Mouse (Mus musculus) heart, adult 2 months (tissue): Measurements from ENCODE around the gene 4930407I10Rik.

Experiments used
- CTCF ChIP-seq: fragments of 200-600 bp; IDR thresholded peaks from 2 replicates; pipeline ENCODE4 v1.8.1; 2022; ENCODE audit warnings: antibody characterized with exemption, mild to moderate bottlenecking, moderate library complexity
- POLR2A ChIP-seq: fragments of 200-500 bp; IDR thresholded peaks from 2 replicates; pipeline ENCODE4 v1.6.1; 2011; ENCODE audit warnings: mild to moderate bottlenecking, low read depth, low read length, control low read depth; ENCODE audit not compliant: insufficient read depth

DNA sequence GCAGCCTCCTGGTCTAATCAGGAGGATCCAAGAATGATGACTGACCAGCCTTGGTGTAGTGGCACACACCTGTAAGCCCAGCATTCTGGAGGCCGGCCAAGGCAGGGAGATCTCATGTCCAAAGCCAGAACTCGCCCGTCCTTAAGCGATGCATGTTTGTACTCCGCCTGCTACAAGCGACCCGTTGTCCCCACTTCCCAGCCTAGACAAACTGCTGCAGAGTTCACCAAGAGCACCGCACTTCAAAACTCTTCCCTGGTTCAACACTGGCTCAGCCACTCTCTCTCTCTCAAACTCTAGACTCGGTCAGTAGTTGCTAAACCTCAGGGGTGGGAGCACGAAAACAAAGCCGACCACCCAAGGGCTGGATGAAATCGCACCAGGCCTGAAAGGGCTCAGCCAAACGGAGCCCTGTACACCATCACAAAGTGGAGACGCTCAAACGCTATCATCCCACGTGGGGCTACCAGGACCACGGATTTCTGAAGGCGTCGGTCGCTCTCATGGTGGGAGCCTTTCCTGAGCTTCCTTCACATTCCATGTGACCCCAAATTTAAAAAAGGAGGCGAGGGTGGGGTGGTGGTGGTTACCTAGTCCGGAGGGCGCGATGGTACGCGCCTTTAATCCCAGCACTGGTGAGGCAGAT is 12.6 kb upstream of the 4930407I10Rik start:
- TF ChIP-seq CTCF, result no peak
- no peak for TF ChIP-seq POLR2A
